Mouse (Mus musculus) thymus, postnatal 14 days (tissue): ENCODE measurements around the gene Fam53a.

Source experiments
- DNase-seq: peaks from one replicate; pipeline ENCODE4 v3.0.0; 2021

The Fam53a gene

DNA sequence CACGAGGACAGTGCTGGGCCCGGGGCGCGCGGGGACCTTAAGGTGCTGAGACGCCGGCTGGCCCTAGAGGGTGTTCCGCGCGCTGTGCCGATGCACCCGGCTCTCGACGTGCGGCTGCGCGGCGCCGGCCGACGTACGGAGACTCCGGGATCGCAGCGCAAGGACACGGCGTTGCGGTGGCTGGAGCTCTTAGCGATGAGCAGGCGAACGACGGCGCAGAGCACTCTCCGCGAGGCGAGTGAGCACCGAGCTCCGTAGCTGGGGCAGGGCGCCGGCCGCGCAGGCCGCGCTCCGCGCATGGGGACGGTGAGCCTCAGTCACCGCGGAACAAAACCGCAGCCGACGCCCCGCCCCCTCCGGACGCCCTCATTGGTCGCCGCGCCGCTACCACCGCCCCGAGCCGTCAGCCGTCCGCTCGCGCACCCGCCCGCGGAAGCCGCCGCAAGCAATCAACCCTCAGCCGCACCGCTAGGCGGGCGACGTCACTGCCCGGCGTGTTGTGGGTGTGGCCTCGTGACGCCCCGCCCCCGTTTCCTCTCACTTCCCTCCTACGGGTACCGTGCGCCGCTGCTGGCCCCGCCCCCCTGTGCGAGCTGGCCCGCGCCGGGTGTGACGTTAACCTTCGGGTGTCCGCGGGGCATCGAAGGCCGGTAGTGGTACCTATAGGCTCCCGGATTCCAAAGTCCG lies at the start of gene Fam53a, which contains the start of gene Gm9903:
TSS of gene Fam53a (minus strand) at position 335 of the 687 bp plus-strand sequence.
TSS of gene Gm9903 (plus strand) at position 625 of the 687 bp plus-strand sequence.
- DNase-seq = peak; percentile 100

DNA sequence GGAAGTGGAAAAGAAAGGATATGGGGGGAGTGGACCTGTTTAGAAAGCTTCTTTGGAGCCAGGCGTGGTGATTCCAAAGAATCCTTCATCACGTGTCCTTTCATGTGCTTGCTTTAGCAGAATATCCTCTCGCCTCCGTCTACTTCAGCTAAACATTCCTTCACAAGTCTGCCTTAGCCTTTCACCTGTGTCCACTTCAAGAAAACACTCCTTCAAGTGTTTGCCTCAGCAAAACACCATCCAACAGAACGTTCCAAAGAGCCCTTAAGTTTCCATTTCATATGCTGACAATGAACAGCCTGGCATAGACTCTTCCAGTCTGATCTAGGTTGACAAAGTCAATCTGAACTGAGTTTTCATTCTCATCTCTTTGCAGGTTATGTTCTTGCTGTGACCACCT lies 48.8 kb upstream of the Fam53a start:
- no peak for DNase-seq

DNA sequence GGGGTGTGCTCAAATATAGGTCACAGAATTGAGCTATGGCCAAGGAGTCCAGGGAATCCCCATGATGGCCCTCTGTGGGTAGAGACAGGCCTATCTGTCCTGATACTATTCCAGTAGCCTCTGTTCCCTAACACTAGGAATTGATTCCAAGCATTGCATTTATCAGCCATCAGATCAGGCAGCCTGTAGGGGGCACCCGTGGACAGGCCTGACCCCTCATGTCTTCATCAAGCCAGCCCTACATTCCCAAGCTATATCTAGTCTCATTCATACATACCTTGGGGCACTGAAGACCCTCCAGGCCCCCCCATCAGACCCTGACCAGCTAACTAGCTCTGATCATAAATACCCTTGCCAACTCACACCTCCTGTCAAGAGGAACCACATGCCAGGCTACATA lies 46.5 kb upstream of the Fam53a start:
- peak; percentile 53 for DNase-seq

GRCm38 (mm10) chr5:33674439-33674838 lies 45.0 kb upstream of the Fam53a start:
- no peak for DNase-seq

DNA sequence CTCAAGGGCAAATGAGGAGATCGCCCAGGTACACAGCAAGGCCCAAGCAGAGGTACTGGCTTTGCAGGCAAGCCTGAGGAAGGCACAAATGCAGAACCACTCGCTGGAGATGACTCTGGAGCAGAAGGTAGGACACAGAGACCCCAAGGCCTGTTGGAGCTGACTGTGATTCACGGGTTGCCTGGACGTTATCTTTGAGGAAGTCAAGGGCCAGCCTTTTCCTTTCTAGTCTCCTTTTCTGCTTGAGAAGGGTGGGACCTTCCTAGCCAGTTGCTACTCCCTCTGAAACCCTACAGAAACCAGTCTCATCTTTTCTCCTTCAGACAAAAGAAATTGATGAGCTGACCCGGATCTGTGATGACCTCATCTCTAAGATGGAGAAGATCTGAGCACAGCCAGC lies 42.2 kb upstream of the Fam53a start:
- DNase-seq = no peak

DNA sequence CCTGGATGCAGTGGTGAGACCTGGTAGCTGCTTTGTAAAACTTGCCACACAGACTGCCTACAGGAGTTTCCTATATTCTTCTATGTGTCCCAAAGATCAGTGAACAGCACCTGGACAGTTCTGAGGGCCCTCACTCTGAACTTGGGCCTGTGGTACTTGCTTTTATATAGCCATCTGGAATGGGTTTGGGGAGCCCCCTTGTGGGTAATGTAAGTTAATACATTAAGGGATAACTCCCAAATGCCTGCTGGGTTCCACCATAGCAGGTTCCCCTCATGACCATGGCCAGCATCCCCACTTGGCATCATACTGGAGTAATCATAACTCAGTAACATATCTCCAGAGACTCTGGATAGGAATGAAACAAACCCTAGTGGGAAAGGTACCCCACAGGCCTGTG lies 38.8 kb upstream of the Fam53a start:
- DNase-seq = peak; percentile 63

GRCm38 (mm10) chr5:33658664-33659050 lies 29.2 kb upstream of the Fam53a start:
- DNase-seq = no peak

GRCm38 (mm10) chr5:33657787-33658663 lies 28.6 kb upstream of the Fam53a start, which contains the start of the genes Tacc3 and Tmem129:
TSS of gene Tacc3 (plus strand) at chr5:33658128.
TSS of gene Tmem129 (minus strand) at chr5:33658416.
- DNase-seq = peak; percentile 96

- DNase-seq = peak; percentile 82
Observed at GRCm38 (mm10) chr5:33657251-33657786, 27.9 kb upstream of the Fam53a start.

- no peak for DNase-seq
Observed at GRCm38 (mm10) chr5:33656739-33657138, 27.3 kb upstream of the Fam53a start.

- DNase-seq = no peak
Observed at GRCm38 (mm10) chr5:33655251-33655840, 25.9 kb upstream of the Fam53a start.

DNA sequence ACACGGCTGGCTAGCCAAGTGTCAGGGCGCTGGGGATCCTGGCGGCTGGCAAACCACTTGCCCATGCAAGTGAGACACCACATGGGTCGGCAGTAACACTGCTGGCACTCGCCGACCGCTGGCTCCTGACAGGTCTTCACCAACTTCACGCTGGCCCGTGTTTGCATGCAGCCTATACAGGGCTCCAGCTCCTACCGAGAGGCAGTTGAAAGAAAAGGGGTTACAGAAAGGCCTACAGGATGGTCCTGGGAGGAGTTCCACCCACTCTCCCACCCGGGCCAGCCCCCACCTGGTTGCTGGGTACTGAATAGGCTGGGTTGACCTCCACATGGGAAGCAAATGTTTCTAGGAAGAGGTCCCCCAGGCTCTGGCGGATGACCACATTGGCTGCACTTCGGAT lies 25.0 kb upstream of the Fam53a start:
- no peak for DNase-seq

GRCm38 (mm10) chr5:33652783-33653173 lies 23.3 kb upstream of the Fam53a start:
- DNase-seq = no peak

GRCm38 (mm10) chr5:33651921-33652782 lies 22.7 kb upstream of the Fam53a start, which contains the start of gene Slbp:
TSS of gene Slbp (minus strand) at chr5:33652574.
- DNase-seq = peak; percentile 94

DNA sequence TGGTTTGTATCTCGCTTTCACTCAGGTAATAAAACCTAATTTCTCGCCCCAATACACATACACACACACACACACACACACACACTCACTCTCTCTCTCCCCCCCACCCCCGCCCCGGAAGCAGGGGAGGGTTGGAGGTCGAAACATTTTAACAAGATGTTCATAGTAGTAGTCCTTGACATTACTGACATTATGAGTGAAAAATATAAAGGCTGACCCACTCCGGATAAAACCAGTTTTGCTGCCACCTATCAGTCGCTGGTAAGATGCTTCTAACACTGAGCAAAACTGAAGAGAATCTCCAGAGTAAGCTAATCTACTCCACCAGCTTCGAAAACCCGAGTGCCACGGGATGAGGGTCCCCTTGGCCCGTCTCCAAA lies 22.1 kb upstream of the Fam53a start:
- peak; percentile 42 for DNase-seq

DNA sequence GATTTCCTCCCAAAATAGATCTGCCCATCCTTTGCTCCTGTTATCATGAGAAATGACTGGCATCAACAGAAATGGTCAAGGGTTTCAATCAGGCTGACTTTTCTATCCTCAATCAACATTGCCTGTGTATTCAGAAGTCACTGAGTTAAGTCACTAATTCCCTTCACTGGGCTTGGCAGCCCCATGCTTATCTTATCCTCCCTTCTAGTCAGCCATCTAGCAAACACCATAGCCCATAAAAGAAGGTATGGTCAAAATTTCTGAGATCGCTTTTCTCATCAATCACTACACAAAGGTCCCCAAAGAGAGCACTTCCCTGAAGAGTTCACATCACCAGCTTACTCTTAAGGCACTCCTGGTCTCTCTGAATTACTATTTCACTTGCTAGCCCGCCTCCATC lies 21.6 kb upstream of the Fam53a start:
- DNase-seq = no peak

DNA sequence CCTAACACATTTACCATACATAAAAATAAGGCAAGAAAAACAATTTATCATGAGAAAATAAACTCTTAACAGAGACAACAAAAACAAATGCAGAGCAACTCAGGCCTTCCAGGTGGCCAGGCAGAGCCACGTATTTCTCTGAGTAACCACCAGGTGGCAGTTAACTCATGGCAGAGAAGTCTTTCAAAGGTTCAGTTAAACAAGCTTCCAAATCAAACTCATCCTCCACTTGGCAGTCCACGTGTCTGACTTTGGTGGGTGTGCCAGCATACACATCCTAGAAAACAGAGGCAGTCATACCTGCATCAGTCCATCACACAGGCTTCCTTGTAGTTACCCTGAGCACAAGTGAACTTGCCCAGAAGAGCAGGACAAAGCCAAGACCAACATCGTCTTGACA lies 11.2 kb upstream of the Fam53a start:
- peak; percentile 62 for DNase-seq

DNA sequence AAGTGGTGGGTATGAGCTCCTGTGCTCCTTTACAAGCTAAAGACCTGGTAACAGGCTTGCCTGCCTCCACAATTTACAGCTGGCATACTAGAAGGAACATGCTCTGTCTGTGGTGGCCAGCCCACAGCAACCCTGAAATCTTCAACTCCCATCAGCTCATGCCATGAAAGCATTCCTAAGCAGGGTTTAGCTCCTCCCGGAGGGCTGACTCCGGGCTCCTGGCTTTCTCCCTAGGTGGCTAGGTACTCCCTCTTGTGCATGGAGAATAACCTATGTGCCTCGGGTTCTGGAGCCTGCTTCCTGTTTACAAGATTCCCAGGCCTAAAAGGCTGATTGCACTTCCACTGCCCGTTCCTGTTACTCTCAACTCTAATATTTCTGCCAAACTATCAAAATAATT lies 9.4 kb upstream of the Fam53a start:
- DNase-seq = no peak

- no peak for DNase-seq
Observed at GRCm38 (mm10) chr5:33637606-33638350, 8.3 kb upstream of the Fam53a start.

- DNase-seq = no peak
Observed at GRCm38 (mm10) chr5:33635361-33635760, 5.9 kb upstream of the Fam53a start.

- DNase-seq = no peak
Observed at GRCm38 (mm10) chr5:33632526-33632925, 3.1 kb upstream of the Fam53a start.

DNA sequence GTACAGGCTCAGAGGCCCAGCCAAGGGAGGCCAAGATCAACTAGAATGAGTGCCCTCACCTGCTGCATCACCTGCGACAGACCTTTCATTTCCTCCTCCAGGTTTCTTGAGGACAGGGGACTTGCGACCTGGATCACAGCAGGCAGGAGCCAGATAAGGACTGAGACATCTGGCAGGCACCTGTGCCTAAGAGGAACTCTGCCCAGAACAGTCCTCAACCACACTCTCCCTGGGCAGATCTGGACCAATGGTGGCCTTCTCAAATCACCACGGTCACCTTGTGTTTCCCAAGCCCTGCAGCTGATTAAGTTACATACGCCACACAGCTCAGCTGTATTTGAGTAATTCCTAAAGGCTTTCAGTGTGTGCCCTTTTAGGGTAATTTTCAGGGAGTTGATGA lies 1.2 kb upstream of the Fam53a start:
- peak; percentile 14 for DNase-seq
